ENCODE assay signal across 19 mouse cellular contexts in genomic region chr3:115774723-115775122, GRCm38 (mm10). TPM values are rescaled to one million over a fixed set of nuclear protein-coding genes. Genes with fewer than 3 reads are reported as not detected.
DNase-seq lines count a peak whose midpoint lies in the region; ATAC-seq and TF ChIP-seq lines count a peak whose summit lies in the region.
"Had no signal": no experiment of that assay in that cellular context is flagged by ENCODE, and none has a peak within 500 bp of the region (broad histone marks: within the 10 kb centered on the region; RNA-seq: fewer than 3 reads in every experiment).

No protein-coding gene starts in this region.

- no peak for TF ChIP-seq CTCF in gastrocnemius, adult 2 months (IDR thresholded peaks at IDR 0.05)

- H3K36me3 ChIP-seq in hindbrain, embryonic 11.5 days (ENCODE audit: control insufficient read depth, insufficient read depth, low read length): no peaks in the 10 kb centered on the region
- H3K36me3 ChIP-seq in hindbrain, embryonic 10.5 days: no peaks in the 10 kb centered on the region
- H3K36me3 ChIP-seq in hindbrain, embryonic 12.5 days: no peaks in the 10 kb centered on the region
- no peaks in the 10 kb centered on the region for H3K36me3 ChIP-seq in midbrain, embryonic 14.5 days (ENCODE audit: control insufficient read depth, insufficient read depth, low read length)
- H3K36me3 ChIP-seq: heart, embryonic 12.5 days; intestine, embryonic 15.5 days; liver, embryonic 12.5 days had no signal

- H3K9me3 ChIP-seq in hindbrain, embryonic 11.5 days (ENCODE audit: control insufficient read depth, low read length): no peaks in the 10 kb centered on the region
- no peaks in the 10 kb centered on the region for H3K9me3 ChIP-seq in hindbrain, embryonic 10.5 days
- no peaks in the 10 kb centered on the region for H3K9me3 ChIP-seq in hindbrain, embryonic 12.5 days (replicated peaks)
- H3K9me3 ChIP-seq in midbrain, embryonic 14.5 days (ENCODE audit: control insufficient read depth, low read length): no peaks in the 10 kb centered on the region
- H3K9me3 ChIP-seq: heart, embryonic 12.5 days; intestine, embryonic 15.5 days; liver, embryonic 12.5 days; megakaryocyte, embryonic 14.5 days had no signal

- ATAC-seq in hindbrain, embryonic 11.5 days (ENCODE audit: low FRiP score): peak; percentile 56
- ATAC-seq in hindbrain, embryonic 12.5 days (ENCODE audit: low FRiP score): peak; percentile 70
- ATAC-seq in midbrain, embryonic 14.5 days (ENCODE audit: low FRiP score, low TSS enrichment): peak; percentile 72
- ATAC-seq: intestine, embryonic 15.5 days; liver, embryonic 12.5 days; lung, postnatal 0 days had no signal

- intact Hi-C loops in gastrocnemius, adult 2 months (cut with DNase I): no loop called here

- peak overlapping the region; percentile 10; the same call in 1 of the 2 replicates for H3K27ac ChIP-seq in hindbrain, embryonic 11.5 days (ENCODE audit: low read depth, low read length)
- no peak overlapping the region for H3K27ac ChIP-seq in hindbrain, embryonic 10.5 days
- H3K27ac ChIP-seq in hindbrain, embryonic 12.5 days: peak overlapping the region; percentile 41
- peak overlapping the region; percentile 70 for H3K27ac ChIP-seq in midbrain, embryonic 14.5 days (replicated peaks; ENCODE audit: low read depth, low read length)
- no peak overlapping the region for H3K27ac ChIP-seq in gastrocnemius, adult 2 months
- H3K27ac ChIP-seq: intestine, embryonic 15.5 days; kidney, postnatal 0 days; layer of hippocampus, adult 2 months; liver, embryonic 12.5 days had no signal

- DNase-seq in hindbrain, embryonic 11.5 days (ENCODE audit: low spot score): no peak
- no peak for DNase-seq in hindbrain, embryonic 10.5 days (ENCODE audit: low spot score)
- DNase-seq in Muller cell, postnatal 12 days (ENCODE audit: inconsistent ontology term): peak; percentile 74
- DNase-seq in midbrain, embryonic 14.5 days: peak; percentile 58
- DNase-seq in adrenal gland, adult 2 months: no peak
- no peak for DNase-seq in gastrocnemius, adult 2 months
- DNase-seq in kidney, adult 8-10 months: no peak
- DNase-seq: adrenal gland, adult 8-10 months; cerebellum, adult 11 months; cerebellum, postnatal 36 days; left cerebral cortex, postnatal 4 days had no signal

- no peaks in the 10 kb centered on the region for H3K27me3 ChIP-seq in hindbrain, embryonic 11.5 days (ENCODE audit: control insufficient read depth, insufficient read depth, low read length)
- H3K27me3 ChIP-seq in hindbrain, embryonic 10.5 days (ENCODE audit: insufficient read depth, poor library complexity, severe bottlenecking): no peaks in the 10 kb centered on the region
- no peaks in the 10 kb centered on the region for H3K27me3 ChIP-seq in hindbrain, embryonic 12.5 days
- H3K27me3 ChIP-seq in midbrain, embryonic 14.5 days (ENCODE audit: control insufficient read depth, insufficient read depth, low read length): no peaks in the 10 kb centered on the region
- H3K27me3 ChIP-seq: heart, embryonic 12.5 days; intestine, embryonic 15.5 days; liver, embryonic 12.5 days had no signal

- H3K4me1 ChIP-seq in hindbrain, embryonic 11.5 days (replicated peaks; ENCODE audit: control insufficient read depth, insufficient read depth, low read length): no peaks in the 10 kb centered on the region
- H3K4me1 ChIP-seq in hindbrain, embryonic 10.5 days (replicated peaks): no peaks in the 10 kb centered on the region
- H3K4me1 ChIP-seq in hindbrain, embryonic 12.5 days: peaks cover 5% of the 10 kb centered on the region
- peaks cover 11% of the 10 kb centered on the region for H3K4me1 ChIP-seq in midbrain, embryonic 14.5 days (ENCODE audit: control insufficient read depth, insufficient read depth, low read length)
- H3K4me1 ChIP-seq: intestine, embryonic 15.5 days; liver, embryonic 12.5 days had no signal

- no peak overlapping the region for H3K4me3 ChIP-seq in hindbrain, embryonic 11.5 days (ENCODE audit: low read depth, low read length)
- no peak overlapping the region for H3K4me3 ChIP-seq in hindbrain, embryonic 10.5 days
- no peak overlapping the region for H3K4me3 ChIP-seq in hindbrain, embryonic 12.5 days
- 0 out of 2 replicates have a peak overlapping the region, but pooled peaks have one; percentile 12 for H3K4me3 ChIP-seq in midbrain, embryonic 14.5 days (replicated peaks; ENCODE audit: low read depth, low read length)
- no peak overlapping the region for H3K4me3 ChIP-seq in gastrocnemius, adult 2 months
- H3K4me3 ChIP-seq: heart, embryonic 12.5 days; intestine, embryonic 15.5 days; layer of hippocampus, adult 2 months; liver, embryonic 12.5 days; megakaryocyte, embryonic 14.5 days had no signal

- WGBS in hindbrain, embryonic 11.5 days: 70% methylated on average over 4 of the region's 4 CpGs
- WGBS in hindbrain, embryonic 10.5 days: 71% methylated on average over 4 of the region's 4 CpGs
- 57% methylated on average over 4 of the region's 4 CpGs for WGBS in hindbrain, embryonic 12.5 days
- 28% methylated on average over 4 of the region's 4 CpGs for WGBS in midbrain, embryonic 14.5 days

- no peak overlapping the region for H3K4me2 ChIP-seq in hindbrain, embryonic 11.5 days (replicated peaks; ENCODE audit: low read depth, low read length)
- peak overlapping the region; percentile 32 for H3K4me2 ChIP-seq in hindbrain, embryonic 12.5 days (replicated peaks)
- H3K4me2 ChIP-seq in midbrain, embryonic 14.5 days (ENCODE audit: low read length): peak overlapping the region; percentile 48
- H3K4me2 ChIP-seq: heart, embryonic 12.5 days; intestine, embryonic 15.5 days; liver, embryonic 12.5 days had no signal

- no peak overlapping the region for H3K9ac ChIP-seq in hindbrain, embryonic 11.5 days (ENCODE audit: low read depth, low read length)
- H3K9ac ChIP-seq in hindbrain, embryonic 12.5 days: no peak overlapping the region
- no peak overlapping the region for H3K9ac ChIP-seq in midbrain, embryonic 14.5 days (replicated peaks; ENCODE audit: low read length)
- H3K9ac ChIP-seq: heart, embryonic 12.5 days; intestine, embryonic 15.5 days; liver, embryonic 12.5 days had no signal

RNA-seq across cellular contexts. Expression of gene S1pr1, which starts 59.9 kb away (rescaled TPM):
- polyA plus RNA-seq in hindbrain, embryonic 11.5 days (2014; fragmentation: Nextera tagmentation; extraction: Ambion mirVana): 13.8 and 14.1 TPM in 2 replicates
- polyA plus RNA-seq in hindbrain, embryonic 10.5 days (2016; fragmentation: Nextera tagmentation; extraction: Ambion mirVana): 12.1 and 12.8 TPM in 2 replicates
- 17.1 and 22.5 TPM in 2 replicates for polyA plus RNA-seq in hindbrain, embryonic 12.5 days (2016; fragmentation: Nextera tagmentation; extraction: Ambion mirVana)
- 26.1 and 32.2 TPM in 2 replicates for polyA plus RNA-seq in midbrain, embryonic 14.5 days (2014; fragmentation: Nextera tagmentation; extraction: Ambion mirVana)
- total RNA-seq in adrenal gland, adult 2 months (2021): 10 to 100 TPM; 18.9 to 21.8 TPM
- 25.0 and 26.8 TPM in 2 replicates for polyA plus RNA-seq in adrenal gland, adult 2 months (2012; rRNA removed)
- 10 to 100 TPM; 16.9 to 34.1 TPM for total RNA-seq in gastrocnemius, adult 2 months (2021)

Comparison
In these comparisons a context has a peak if more than half of its experiments do, and no peak if none do; other contexts are left out.
1. H3K27ac ChIP-seq: peak in hindbrain, embryonic 11.5 days (single experiment), hindbrain, embryonic 12.5 days (single experiment) and midbrain, embryonic 14.5 days (single experiment); none in hindbrain, embryonic 10.5 days (single experiment) and gastrocnemius, adult 2 months (single experiment).
2. DNase-seq: peak in Muller cell, postnatal 12 days (single experiment) and midbrain, embryonic 14.5 days (single experiment); none in hindbrain, embryonic 11.5 days (single experiment), hindbrain, embryonic 10.5 days (single experiment), adrenal gland, adult 2 months (single experiment), gastrocnemius, adult 2 months (single experiment) and kidney, adult 8-10 months (0 of 2).
3. Peak in every context shown above with its lines, with median percentiles within 50 percentile points of each other: ATAC-seq.